Mouse (Mus musculus) forebrain, embryonic 16.5 days (tissue): ENCODE data around the gene Tufm. TPM values are rescaled to one million over a fixed set of nuclear protein-coding genes. Genes with fewer than 3 reads are reported as not detected.

Experiments used
- ATAC-seq: fragments of 200-750 bp; cut with Nextera tagmentation; 2 replicates; pipeline ENCODE4 v1.8.0; 2017; ENCODE audit warnings: mild to moderate bottlenecking, moderate library complexity
- H3K27ac ChIP-seq: fragments of 300-500 bp; sonication (generic); 2 replicates; pipeline ENCODE4 v1.5.1; 2014; ENCODE audit warnings: low read length, control low read depth
- H3K27me3 ChIP-seq: fragments of 300-500 bp; sonication (generic); replicated peaks from 2 replicates; pipeline ENCODE4 v1.6.1; 2014; ENCODE audit warnings: low read length; ENCODE audit not compliant: control insufficient read depth, insufficient read depth
- H3K36me3 ChIP-seq: fragments of 300-500 bp; sonication (generic); 2 replicates; pipeline ENCODE4 v1.6.1; 2014; ENCODE audit not compliant: control insufficient read depth, insufficient read depth
- H3K4me1 ChIP-seq: fragments of 300-500 bp; sonication (generic); replicated peaks from 2 replicates; pipeline ENCODE4 v1.6.1; 2014; ENCODE audit warnings: low read length; ENCODE audit not compliant: control insufficient read depth, insufficient read depth
- H3K4me2 ChIP-seq: fragments of 300-500 bp; sonication (generic); 2 replicates; pipeline ENCODE4 v1.6.1; 2014; ENCODE audit warnings: mild to moderate bottlenecking, low read length, control low read depth
- H3K4me3 ChIP-seq: fragments of 300-500 bp; sonication (generic); replicated peaks from 2 replicates; pipeline ENCODE4 v1.5.1; 2014; ENCODE audit warnings: mild to moderate bottlenecking, low read length, control low read depth
- H3K9ac ChIP-seq: fragments of 300-500 bp; sonication (generic); replicated peaks from 2 replicates; pipeline ENCODE4 v1.6.1; 2014; ENCODE audit warnings: low read depth, low read length, control low read depth
- H3K9me3 ChIP-seq: fragments of 300-500 bp; sonication (generic); 2 replicates; pipeline ENCODE4 v1.6.1; 2016; ENCODE audit warnings: low read length; ENCODE audit not compliant: control insufficient read depth
- WGBS: fragments of 180-500 bp; shearing (Covaris S2); extraction: QIAGEN DNeasy Blood & Tissue Kit; methylation state at CpG from one replicate; pipeline ENCODE4 v1.1.7; 2014; 5-methylcytosine and 5-hydroxymethylcytosine counted together
- polyA plus RNA-seq: library from polyadenylated mRNA; unstranded; fragments of >200 nt; fragmentation: Nextera tagmentation; extraction: Ambion mirVana; gene quantifications from 2 replicates; pipeline ENCODE4 v1.2.1, GENCODE M21; 2015

The Tufm gene
- polyA plus RNA-seq, 1 experiment from 2014 or later, result 131 TPM

GRCm38 (mm10) chr7:126471361-126471760 lies 15.8 kb upstream of the Tufm start:
- Histone ChIP-seq H3K9ac (no peak overlapping the region), H3K9me3 (no peaks in the 10 kb centered on the region), H3K4me2 (no peak overlapping the region), H3K4me3 (no peak overlapping the region), H3K27me3 (no peaks in the 10 kb centered on the region), H3K36me3 (peaks cover 30% of the 10 kb centered on the region), H3K4me1 (peaks cover 17% of the 10 kb centered on the region), H3K27ac (no peak overlapping the region)
- WGBS, result 93% methylated on average over 5 of the region's 5 CpGs
- ATAC-seq, result no peak

GRCm38 (mm10) chr7:126471853-126472252 lies 15.3 kb upstream of the Tufm start:
- Histone ChIP-seq H3K9ac (no peak overlapping the region), H3K4me1 (peaks cover 17% of the 10 kb centered on the region), H3K4me2 (no peak overlapping the region), H3K9me3 (no peaks in the 10 kb centered on the region), H3K36me3 (peaks cover 30% of the 10 kb centered on the region), H3K27me3 (no peaks in the 10 kb centered on the region), H3K27ac (no peak overlapping the region), H3K4me3 (no peak overlapping the region)
- no peak for ATAC-seq
- 83% methylated on average over 4 of the region's 4 CpGs for WGBS

- Histone ChIP-seq H3K4me2 (no peak overlapping the region), H3K27me3 (no peaks in the 10 kb centered on the region), H3K4me1 (peaks cover 17% of the 10 kb centered on the region), H3K9ac (no peak overlapping the region), H3K27ac (no peak overlapping the region), H3K4me3 (no peak overlapping the region), H3K36me3 (peaks cover 26% of the 10 kb centered on the region), H3K9me3 (no peaks in the 10 kb centered on the region)
- WGBS, result 90% methylated on average over 13 of the region's 13 CpGs
- no peak for ATAC-seq
Observed at GRCm38 (mm10) chr7:126472306-126472705, 14.9 kb upstream of the Tufm start.

- Histone ChIP-seq H3K4me3 (no peak overlapping the region), H3K27me3 (no peaks in the 10 kb centered on the region), H3K36me3 (peaks cover 22% of the 10 kb centered on the region), H3K9ac (no peak overlapping the region), H3K9me3 (no peaks in the 10 kb centered on the region), H3K27ac (no peak overlapping the region), H3K4me2 (no peak overlapping the region), H3K4me1 (peaks cover 17% of the 10 kb centered on the region)
- ATAC-seq, result no peak
- 91% methylated on average over 16 of the region's 16 CpGs for WGBS
Observed at GRCm38 (mm10) chr7:126472713-126473112, 14.4 kb upstream of the Tufm start.

GRCm38 (mm10) chr7:126473470-126474086 lies 13.6 kb upstream of the Tufm start:
- Histone ChIP-seq H3K9me3 (no peaks in the 10 kb centered on the region), H3K4me2 (peak overlapping the region; percentile 95), H3K4me1 (peaks cover 17% of the 10 kb centered on the region), H3K36me3 (peaks cover 19% of the 10 kb centered on the region), H3K9ac (peak overlapping the region; percentile 98; the same call in 1 of the 2 replicates), H3K4me3 (peak overlapping the region; percentile 91), H3K27ac (no peak overlapping the region), H3K27me3 (no peaks in the 10 kb centered on the region)
- ATAC-seq, result no peak
- WGBS, result 84% methylated on average over 9 of the region's 9 CpGs

- H3K9ac ChIP-seq, result peak overlapping the region; percentile 98
- no peaks in the 10 kb centered on the region for H3K27me3 ChIP-seq
- H3K9me3 ChIP-seq, result no peaks in the 10 kb centered on the region
- peak; percentile 45 for ATAC-seq
- H3K36me3 ChIP-seq, result peaks cover 18% of the 10 kb centered on the region
- WGBS, result under 1% methylated on average over 27 of the region's 27 CpGs
- H3K4me1 ChIP-seq, result peaks cover 17% of the 10 kb centered on the region
- peak overlapping the region; percentile 96 for H3K27ac ChIP-seq
- peak overlapping the region; percentile 95 for H3K4me2 ChIP-seq
- H3K4me3 ChIP-seq, result peak overlapping the region; percentile 91
Observed at GRCm38 (mm10) chr7:126474486-126474955, 12.6 kb upstream of the Tufm start.

- ATAC-seq, result peak; percentile 95
- whole genome bisulfite sequencing, result under 1% methylated on average over 53 of the region's 53 CpGs
- Histone ChIP-seq H3K9ac (peak within 1 kb of the TSS; percentile 98), H3K9me3 (no peaks in the 10 kb centered on the region), H3K36me3 (peaks cover 14% of the 10 kb centered on the region), H3K4me3 (peak within 1 kb of the TSS; percentile 91), H3K27ac (peak within 1 kb of the TSS; percentile 96), H3K4me1 (peaks cover 17% of the 10 kb centered on the region), H3K4me2 (peak within 1 kb of the TSS; percentile 95), H3K27me3 (no peaks in the 10 kb centered on the region)
Observed at GRCm38 (mm10) chr7:126474993-126475581, 12.1 kb upstream of the Tufm start, which contains the start of gene Sh2b1. Sh2b1 (minus strand) TSS chr7:126475424.

GRCm38 (mm10) chr7:126481699-126482098 lies 5.5 kb upstream of the Tufm start:
- H3K4me1 ChIP-seq, result 0 out of 2 replicates have a peak, but pooled peaks cover 6% of the 10 kb centered on the region
- WGBS, result 27% methylated on average over 5 of the region's 5 CpGs
- no peak overlapping the region for H3K27ac ChIP-seq
- H3K9ac ChIP-seq, result no peak overlapping the region
- H3K4me3 ChIP-seq, result no peak overlapping the region
- no peaks in the 10 kb centered on the region for H3K36me3 ChIP-seq
- 0 out of 2 replicates have a peak, but pooled peaks cover 4% of the 10 kb centered on the region for H3K9me3 ChIP-seq
- H3K4me2 ChIP-seq, result no peak overlapping the region
- no peak for ATAC-seq
- H3K27me3 ChIP-seq, result no peaks in the 10 kb centered on the region

GRCm38 (mm10) chr7:126482392-126482871 lies 4.7 kb upstream of the Tufm start:
- 0 out of 2 replicates have a peak, but pooled peaks have one; percentile 21 for ATAC-seq

More at GRCm38 (mm10) chr7:126482392-126482871, 4.7 kb upstream of the Tufm start:
- WGBS, result 0% methylated on average over 23 of the region's 23 CpGs
- Histone ChIP-seq H3K36me3 (no peaks in the 10 kb centered on the region), H3K4me3 (peak overlapping the region; percentile 31), H3K4me2 (peak overlapping the region; percentile 59), H3K9ac (peak overlapping the region; percentile 50), H3K9me3 (0 out of 2 replicates have a peak, but pooled peaks cover 4% of the 10 kb centered on the region), H3K27ac (peak overlapping the region; percentile 21; the same call in 1 of the 2 replicates), H3K4me1 (0 out of 2 replicates have a peak, but pooled peaks cover 6% of the 10 kb centered on the region), H3K27me3 (no peaks in the 10 kb centered on the region)
